Mouse (Mus musculus): ENCODE measurements around the gene Timm13. TPM values are rescaled to one million over a fixed set of nuclear protein-coding genes. Genes with fewer than 3 reads are reported as not detected.

Gene Timm13
- polyA plus RNA-seq, 1 experiment from 2014 or later = 342 TPM

DNA sequence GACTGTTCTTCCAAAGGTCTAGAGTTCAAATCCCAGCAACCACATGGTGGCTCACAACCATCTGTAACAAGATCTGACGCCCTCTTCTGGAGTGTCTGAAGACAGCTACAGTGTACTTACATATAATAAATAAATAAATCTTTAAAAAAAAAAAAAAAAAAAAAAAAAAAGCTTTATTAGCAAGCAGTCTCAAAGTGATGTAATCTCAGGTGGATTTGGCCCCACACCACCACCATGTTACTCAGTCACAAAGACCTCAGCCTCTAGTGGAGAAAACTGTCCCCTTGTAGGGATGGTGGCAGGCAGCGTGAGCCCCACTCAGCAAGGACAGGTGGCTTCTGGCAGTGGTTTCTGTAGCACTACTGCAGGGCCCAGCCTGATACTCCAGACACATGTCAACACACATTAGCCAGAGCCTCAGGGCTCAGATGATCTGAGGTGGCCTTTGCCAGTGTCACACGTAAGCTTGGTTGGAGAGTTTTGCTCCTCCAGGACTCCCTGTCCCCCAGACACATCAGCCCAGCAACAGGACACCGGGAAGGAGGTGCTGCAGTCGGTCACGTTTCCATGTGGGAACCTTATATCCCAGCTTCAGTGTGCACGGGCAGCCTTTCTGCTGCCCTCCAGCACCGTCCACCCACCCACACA, 12.7 kb upstream of the Timm13 start:
- no peaks in the 10 kb centered on the region for H3K27me3 ChIP-seq (ENCODE audit: low read depth, poor library complexity, severe bottlenecking)
- 94% methylated on average over 7 of the region's 8 CpGs for WGBS
- peaks cover 80% of the 10 kb centered on the region for H3K36me3 ChIP-seq
- H3K27ac ChIP-seq = no peak overlapping the region
- H3K4me1 ChIP-seq = peaks cover 30% of the 10 kb centered on the region
- H3K9me3 ChIP-seq (replicated peaks) = no peaks in the 10 kb centered on the region
- H3K4me3 ChIP-seq = no peak overlapping the region; the same call in 1 of the 2 replicates
- DNase-seq (ENCODE audit: low spot score) = no peak

DNA sequence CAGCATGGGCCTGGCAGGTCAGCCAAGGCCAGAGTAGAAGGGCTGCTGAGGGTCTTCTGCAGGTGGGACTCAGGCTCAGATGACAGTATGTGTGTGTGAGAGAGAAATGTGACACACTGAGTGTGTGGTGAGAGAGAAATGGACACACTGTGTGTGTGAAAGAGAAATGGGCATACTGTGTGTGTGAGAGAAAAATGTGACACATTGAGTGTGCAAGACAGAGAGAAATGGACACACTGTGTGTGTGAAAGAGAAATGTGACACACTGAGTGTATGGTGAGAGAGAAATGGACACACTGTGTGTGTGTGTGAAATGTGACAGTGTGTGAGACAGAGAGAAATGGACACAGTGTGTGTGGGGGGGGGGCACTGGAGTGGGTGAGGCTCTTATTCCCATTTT, 11.1 kb upstream of the Timm13 start:
- Histone ChIP-seq H3K27ac (no peak overlapping the region), H3K27me3 (ENCODE audit: low read depth, poor library complexity, severe bottlenecking) (no peaks in the 10 kb centered on the region), H3K9me3 (replicated peaks) (no peaks in the 10 kb centered on the region), H3K36me3 (peaks cover 96% of the 10 kb centered on the region), H3K4me3 (no peak overlapping the region), H3K4me1 (peaks cover 17% of the 10 kb centered on the region)
- DNase-seq (ENCODE audit: low spot score) = no peak

DNA sequence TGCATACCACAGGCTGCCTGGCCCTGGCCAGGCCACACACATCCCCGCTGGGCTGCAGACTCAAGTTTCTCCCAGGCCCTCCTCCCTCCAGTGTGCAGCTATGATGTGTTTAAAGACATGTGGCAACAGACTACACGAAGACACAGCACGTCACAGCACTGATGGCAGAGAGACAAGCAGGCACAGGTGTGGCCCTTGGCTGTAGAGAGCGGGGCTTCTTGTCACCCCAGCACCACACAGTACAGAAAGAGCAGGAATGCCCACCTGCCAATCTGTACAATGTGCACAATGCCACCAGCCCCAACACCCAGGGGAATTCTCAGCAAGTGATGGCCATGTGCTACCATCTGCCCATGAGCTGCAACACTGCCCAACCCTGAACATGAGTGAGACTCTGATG, 10.6 kb upstream of the Timm13 start:
- Histone ChIP-seq H3K4me3 (no peak overlapping the region), H3K9me3 (replicated peaks) (no peaks in the 10 kb centered on the region), H3K27ac (no peak overlapping the region), H3K4me1 (peaks cover 12% of the 10 kb centered on the region), H3K36me3 (peaks cover 96% of the 10 kb centered on the region), H3K27me3 (ENCODE audit: low read depth, poor library complexity, severe bottlenecking) (no peaks in the 10 kb centered on the region)
- DNase-seq (ENCODE audit: low spot score) = no peak
- WGBS = 91% methylated on average over 4 of the region's 4 CpGs

DNA sequence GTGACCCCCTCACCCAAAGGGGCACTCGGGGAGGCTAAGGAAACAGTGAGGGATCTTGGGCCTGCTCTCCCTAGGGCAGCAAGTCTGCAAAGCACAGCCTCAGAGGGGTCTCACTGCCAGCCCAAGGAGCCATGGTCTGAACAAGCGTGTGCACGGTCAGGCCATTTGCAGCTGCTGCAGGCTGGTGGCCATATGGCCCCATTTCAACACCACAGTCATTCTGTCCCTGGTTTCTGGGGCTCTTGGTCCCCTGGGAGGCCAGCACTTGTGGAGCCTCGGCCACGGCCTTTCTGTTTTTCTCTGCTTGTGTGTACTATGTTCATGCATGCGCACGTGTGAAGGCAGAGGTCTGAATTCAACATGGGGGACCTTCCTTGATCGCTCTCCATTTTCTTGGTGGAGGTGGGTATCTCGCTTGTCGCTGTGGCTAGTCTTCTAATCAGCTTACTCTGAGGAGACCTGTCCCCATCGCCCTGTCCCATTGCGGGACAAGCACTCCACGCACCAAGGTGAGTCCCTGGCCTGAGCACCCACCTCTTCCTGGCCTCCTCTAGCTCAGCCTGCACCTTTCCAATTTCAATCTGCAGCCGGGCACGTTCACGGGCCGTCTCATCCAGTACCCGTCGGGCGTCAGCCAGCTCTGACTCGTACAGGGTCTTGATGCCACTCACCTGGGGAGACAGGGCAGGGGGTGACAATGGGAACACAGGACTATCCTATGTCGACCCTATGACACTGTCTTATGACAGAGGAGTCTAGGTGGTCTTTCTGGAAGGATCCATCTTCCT, 8.8 kb upstream of the Timm13 start:
- Histone ChIP-seq H3K4me1 (0 out of 2 replicates have a peak, but pooled peaks cover 6% of the 10 kb centered on the region), H3K9me3 (replicated peaks) (no peaks in the 10 kb centered on the region), H3K27ac (no peak overlapping the region), H3K27me3 (ENCODE audit: low read depth, poor library complexity, severe bottlenecking) (no peaks in the 10 kb centered on the region), H3K4me3 (no peak overlapping the region), H3K36me3 (peaks cover 96% of the 10 kb centered on the region)
- no peak for DNase-seq (ENCODE audit: low spot score)
- WGBS = 94% methylated on average over 22 of the region's 22 CpGs

DNA sequence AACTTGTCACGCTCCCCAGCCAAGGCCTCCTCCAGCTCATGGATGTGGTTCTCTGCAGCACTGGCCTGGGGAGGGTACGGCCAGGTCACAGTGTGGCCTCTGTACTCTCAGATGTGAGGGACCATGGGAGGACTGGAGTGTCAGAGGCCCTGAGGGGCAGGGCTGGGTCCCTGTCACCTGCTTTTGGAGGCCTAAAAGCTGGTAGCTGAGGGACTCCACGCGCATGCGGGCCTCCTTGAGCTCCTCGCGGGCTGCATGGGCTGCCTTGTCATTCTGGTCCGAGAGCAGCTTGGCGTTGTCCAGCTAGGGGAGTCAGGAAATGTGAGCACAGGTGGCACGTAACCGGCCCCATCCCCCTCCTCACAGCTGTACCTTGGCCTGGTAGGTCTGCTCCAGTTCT, 3.9 kb upstream of the Timm13 start:
- 91% methylated on average over 11 of the region's 11 CpGs for WGBS
- Histone ChIP-seq H3K36me3 (peaks cover 84% of the 10 kb centered on the region), H3K27me3 (ENCODE audit: low read depth, poor library complexity, severe bottlenecking) (no peaks in the 10 kb centered on the region), H3K27ac (no peak overlapping the region), H3K4me1 (peaks cover 7% of the 10 kb centered on the region), H3K9me3 (replicated peaks) (no peaks in the 10 kb centered on the region), H3K4me3 (no peak overlapping the region)
- DNase-seq (ENCODE audit: low spot score) = no peak

DNA sequence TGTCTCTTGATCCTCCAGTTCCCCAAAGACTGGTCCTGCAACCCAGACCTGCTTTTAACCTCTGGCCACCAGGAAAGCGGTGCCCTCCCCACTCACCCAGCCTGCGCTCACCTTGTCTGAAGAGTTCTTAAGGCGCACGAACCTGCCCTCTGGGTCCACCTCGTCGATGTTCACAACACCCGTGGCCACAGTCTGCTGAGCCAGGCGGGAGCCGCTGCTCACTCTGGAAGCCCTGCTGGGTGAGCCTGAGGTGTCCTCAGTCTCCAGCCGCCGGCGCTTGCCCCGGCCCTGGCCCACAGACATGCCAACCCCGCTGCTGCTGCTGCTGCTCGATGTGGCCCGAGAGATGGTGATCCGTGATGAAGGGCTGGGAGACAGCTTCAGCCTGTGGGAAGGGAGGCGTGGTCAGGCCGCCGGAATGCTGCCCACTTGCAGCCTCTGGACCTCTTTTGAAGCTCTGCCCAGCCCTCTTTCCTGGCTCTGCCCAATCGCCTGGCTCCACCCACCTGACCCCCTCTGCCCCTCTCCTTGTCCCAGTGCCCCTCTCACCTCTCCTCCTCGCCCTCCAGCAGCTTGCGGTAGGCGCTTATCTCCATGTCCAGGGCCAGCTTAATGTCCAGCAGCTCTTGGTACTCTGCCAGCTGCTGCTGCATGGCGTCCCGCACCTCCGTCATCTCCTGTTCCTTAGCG, 3.4 kb upstream of the Timm13 start:
- Histone ChIP-seq H3K36me3 (peaks cover 84% of the 10 kb centered on the region), H3K27ac (no peak overlapping the region), H3K4me3 (no peak overlapping the region), H3K9me3 (replicated peaks) (no peaks in the 10 kb centered on the region), H3K4me1 (peaks cover 13% of the 10 kb centered on the region), H3K27me3 (ENCODE audit: low read depth, poor library complexity, severe bottlenecking) (no peaks in the 10 kb centered on the region)
- no peak for DNase-seq (ENCODE audit: low spot score)
- WGBS = 91% methylated on average over 28 of the region's 28 CpGs

DNA sequence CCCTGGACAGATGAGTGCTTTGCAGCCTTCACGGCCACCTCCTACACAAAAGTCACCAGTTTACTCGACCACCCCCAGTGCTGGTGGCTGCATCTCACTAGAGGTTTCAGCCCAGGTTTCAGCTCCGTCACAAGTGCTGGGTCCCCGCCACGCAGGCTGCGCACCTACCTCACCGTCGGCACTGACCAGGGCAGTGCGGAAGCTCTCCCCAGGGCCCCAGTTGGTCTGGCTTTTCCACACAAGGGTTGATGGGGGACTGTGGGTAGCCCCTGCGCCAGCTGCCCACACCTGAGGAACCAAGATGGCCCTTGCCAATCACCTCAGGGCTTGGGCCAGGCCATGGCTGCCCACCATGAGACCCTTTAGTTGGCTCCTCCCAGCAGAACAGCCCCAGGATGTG, 2.5 kb upstream of the Timm13 start:
- Histone ChIP-seq H3K27ac (no peak overlapping the region), H3K36me3 (peaks cover 84% of the 10 kb centered on the region), H3K4me3 (no peak overlapping the region), H3K27me3 (ENCODE audit: low read depth, poor library complexity, severe bottlenecking) (no peaks in the 10 kb centered on the region), H3K4me1 (peaks cover 21% of the 10 kb centered on the region), H3K9me3 (replicated peaks) (no peaks in the 10 kb centered on the region)
- 94% methylated on average over 10 of the region's 10 CpGs for WGBS
- DNase-seq (ENCODE audit: low spot score) = no peak

DNA sequence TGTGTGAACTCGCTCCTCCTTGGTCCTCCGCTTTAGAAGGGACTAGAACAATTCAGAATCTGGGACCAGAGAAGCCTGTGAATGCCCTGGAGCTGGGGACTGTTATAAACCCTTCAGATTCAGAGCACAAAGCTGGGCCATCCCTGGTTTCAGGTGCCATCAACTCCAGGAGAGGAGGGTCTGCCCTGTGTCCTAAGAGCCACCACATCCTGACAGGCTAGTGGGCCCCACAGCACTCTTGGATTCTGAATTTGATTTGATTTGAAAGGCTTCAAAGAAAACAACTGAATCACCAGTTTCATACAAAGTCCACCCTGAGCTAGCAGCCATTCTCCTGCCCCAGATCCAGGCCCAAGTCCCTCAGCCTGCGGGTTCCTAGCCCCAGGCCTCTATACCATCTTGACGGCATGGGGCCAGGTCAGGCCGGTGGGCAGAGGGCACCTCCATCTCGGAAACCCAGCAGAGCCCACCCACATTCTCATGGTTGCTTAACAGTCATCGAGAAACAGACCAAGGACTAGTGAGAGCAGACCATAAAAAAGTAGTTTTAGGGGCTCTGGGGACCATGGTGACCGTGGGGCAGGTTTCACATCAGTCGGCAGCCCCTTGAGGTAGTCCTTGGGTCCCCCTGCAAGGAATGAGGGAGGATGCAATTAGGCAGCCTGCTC, 1.6 kb upstream of the Timm13 start:
- Histone ChIP-seq H3K4me1 (peaks cover 29% of the 10 kb centered on the region), H3K27me3 (ENCODE audit: low read depth, poor library complexity, severe bottlenecking) (0 out of 2 replicates have a peak, but pooled peaks cover 6% of the 10 kb centered on the region), H3K9me3 (replicated peaks) (no peaks in the 10 kb centered on the region), H3K4me3 (no peak overlapping the region), H3K27ac (no peak overlapping the region), H3K36me3 (peaks cover 82% of the 10 kb centered on the region)
- WGBS = 92% methylated on average over 9 of the region's 9 CpGs
- DNase-seq (ENCODE audit: low spot score) = no peak

DNA sequence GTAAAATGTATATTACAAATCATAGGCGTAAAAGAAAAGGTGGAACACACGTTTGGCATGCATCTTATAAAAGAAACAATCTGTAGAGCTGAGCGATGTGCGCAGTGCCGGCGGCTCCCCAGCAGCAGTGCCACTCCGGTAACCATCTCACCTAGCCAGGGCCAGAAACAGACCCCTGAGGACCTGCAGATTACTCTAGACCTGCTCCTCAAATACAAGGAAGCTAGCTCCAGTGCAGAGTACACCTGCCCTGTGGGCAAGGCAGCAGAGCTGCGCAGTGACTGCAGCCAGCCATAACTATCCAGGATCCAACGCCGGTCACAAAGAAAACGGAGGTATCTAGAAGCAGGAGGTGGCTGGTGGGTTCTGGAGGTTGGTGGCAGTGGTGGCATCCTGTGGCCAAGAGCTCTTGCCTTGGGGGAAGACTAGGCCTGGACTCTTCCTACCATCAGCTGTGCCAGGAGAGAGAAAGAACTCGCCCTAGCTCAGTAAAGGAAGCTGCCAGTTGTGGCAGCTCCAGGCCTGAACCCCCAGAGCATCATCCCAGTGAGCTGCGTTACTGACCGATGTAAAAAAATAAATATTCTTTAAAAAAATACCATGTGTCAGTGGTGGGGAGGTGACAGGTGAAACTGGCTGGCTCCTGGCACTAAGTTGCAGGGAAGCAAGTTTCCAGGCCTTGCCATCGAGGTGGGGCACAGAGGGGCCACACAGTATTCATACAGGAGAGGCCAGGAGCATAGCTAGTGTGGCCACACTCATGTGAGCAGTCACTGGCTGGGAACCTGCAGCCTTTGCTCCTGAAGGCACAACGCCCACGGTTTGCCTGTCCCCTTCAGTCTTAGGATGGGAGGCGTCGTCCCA, 872 bp upstream of the Timm13 start:
- Histone ChIP-seq H3K9me3 (replicated peaks) (no peaks in the 10 kb centered on the region), H3K27ac (peak overlapping the region; percentile 66; the same call in 1 of the 2 replicates), H3K27me3 (ENCODE audit: low read depth, poor library complexity, severe bottlenecking) (0 out of 2 replicates have a peak, but pooled peaks cover 11% of the 10 kb centered on the region), H3K4me1 (peaks cover 36% of the 10 kb centered on the region), H3K4me3 (peak overlapping the region; percentile 80), H3K36me3 (peaks cover 81% of the 10 kb centered on the region)
- 88% methylated on average over 19 of the region's 19 CpGs for WGBS
- DNase-seq (ENCODE audit: low spot score) = no peak

DNA sequence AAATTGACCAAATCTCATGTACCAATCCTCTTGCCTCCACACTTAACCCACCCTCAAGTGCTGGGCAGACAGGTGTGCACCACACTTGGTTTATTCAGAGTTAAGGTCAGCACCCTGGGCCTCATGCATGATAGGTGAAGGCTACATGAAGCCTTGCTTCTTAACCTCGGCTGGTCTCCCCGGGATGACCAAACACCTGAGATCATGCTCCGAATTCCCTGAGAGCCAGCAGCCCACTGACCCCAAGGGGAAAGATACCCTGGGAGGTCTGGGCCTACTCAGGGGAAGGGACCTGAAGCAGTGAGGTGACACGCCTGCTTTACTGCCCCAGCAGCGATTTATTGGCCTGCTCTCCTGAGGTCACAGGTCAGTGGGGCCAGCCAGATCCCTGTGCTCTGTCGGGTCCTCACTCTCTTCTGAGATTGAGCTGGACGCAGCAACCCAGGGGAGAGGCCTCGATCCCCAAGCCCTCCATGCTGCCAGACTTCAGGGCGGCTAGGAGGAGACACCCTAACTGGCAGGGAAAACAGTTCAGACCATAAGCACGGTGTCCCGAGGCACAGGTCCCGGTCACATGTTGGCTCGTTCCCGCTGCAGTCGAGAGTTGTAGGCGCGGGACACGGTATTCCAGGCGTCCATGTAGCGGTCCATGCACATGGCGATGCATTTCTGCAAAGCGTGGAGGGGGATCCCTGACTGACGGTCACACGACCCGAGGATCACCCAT, 1.0 kb downstream of the Timm13 start:
- Histone ChIP-seq H3K9me3 (replicated peaks) (no peaks in the 10 kb centered on the region), H3K27ac (peak overlapping the region; percentile 88), H3K36me3 (peaks cover 62% of the 10 kb centered on the region), H3K4me3 (peak overlapping the region; percentile 80), H3K27me3 (ENCODE audit: low read depth, poor library complexity, severe bottlenecking) (0 out of 2 replicates have a peak, but pooled peaks cover 11% of the 10 kb centered on the region), H3K4me1 (peaks cover 36% of the 10 kb centered on the region)
- DNase-seq (ENCODE audit: low spot score) = no peak
- 12% methylated on average over 25 of the region's 25 CpGs for WGBS

DNA sequence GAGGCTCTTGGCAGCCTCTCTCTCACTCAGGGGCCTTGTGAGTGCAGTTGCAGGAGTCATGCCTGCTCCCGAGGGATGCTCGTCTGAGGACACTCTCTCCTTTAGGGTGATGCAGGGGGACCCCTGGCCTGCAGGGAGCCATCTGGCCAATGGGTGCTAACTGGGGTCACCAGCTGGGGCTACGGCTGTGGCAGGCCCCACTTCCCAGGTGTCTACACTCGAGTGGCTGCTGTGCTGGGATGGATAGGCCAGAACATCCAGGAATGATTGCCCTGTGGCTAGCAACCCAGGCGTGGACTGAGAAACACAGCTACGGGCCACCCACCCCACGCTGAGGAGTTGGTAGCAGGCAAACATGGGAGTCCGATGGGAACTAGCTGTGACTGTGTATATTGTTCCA, 1.7 kb downstream of the Timm13 start:
- no peak for DNase-seq (ENCODE audit: low spot score)
- Histone ChIP-seq H3K4me3 (peak overlapping the region; percentile 80), H3K27ac (no peak overlapping the region), H3K9me3 (replicated peaks) (no peaks in the 10 kb centered on the region), H3K36me3 (peaks cover 55% of the 10 kb centered on the region), H3K4me1 (peaks cover 36% of the 10 kb centered on the region), H3K27me3 (ENCODE audit: low read depth, poor library complexity, severe bottlenecking) (0 out of 2 replicates have a peak, but pooled peaks cover 11% of the 10 kb centered on the region)
- WGBS = 88% methylated on average over 8 of the region's 8 CpGs
